Mouse (Mus musculus) lung, postnatal 0 days (tissue): ENCODE data around the gene Ryr3.

Source experiments
- CTCF ChIP-seq: IDR thresholded peaks from 2 replicates; pipeline ENCODE4 v1.5.1; 2016; ENCODE audit warnings: antibody characterized with exemption, mild to moderate bottlenecking
- EP300 ChIP-seq: IDR thresholded peaks from 2 replicates; pipeline ENCODE4 v1.6.1; 2016; ENCODE audit warnings: antibody characterized with exemption, mild to moderate bottlenecking, control low read depth

GRCm38 (mm10) chr2:112590985-112591384 is 625.9 kb downstream of the Ryr3 start:
- TF ChIP-seq CTCF (no peak), EP300 (no peak)
